ENCODE assay signal across 17 mouse cellular contexts in the genomic region with DNA sequence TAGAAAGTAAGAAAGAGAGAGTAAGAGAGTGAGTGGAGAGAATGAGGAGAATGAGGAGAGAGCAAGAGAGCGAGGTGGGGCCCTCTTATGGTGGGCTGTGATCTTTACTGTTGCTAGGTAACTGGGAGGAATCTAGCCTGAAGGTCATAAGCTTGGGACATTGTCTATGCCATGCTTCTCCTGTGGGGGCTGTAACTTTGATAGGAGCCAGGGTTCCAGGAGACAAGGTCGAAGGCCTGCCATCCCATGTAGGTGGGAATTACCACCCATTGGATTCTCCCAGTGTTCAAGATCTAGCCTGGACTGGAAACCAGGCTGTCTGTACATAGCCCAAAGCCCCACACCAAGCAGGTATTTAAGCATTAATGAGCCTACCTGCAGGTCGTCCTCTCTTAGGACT. TPM values are rescaled to one million over a fixed set of nuclear protein-coding genes. Genes with fewer than 3 reads are reported as not detected.
A peak's percentile ranks its signal among the peaks of the same experiment; 100 is the strongest.
DNase-seq lines count a peak whose midpoint lies in the region; ATAC-seq and TF ChIP-seq lines count a peak whose summit lies in the region.
"Had no signal": no experiment of that assay in that cellular context is flagged by ENCODE, and none has a peak within 500 bp of the region (broad histone marks: within the 10 kb centered on the region; RNA-seq: fewer than 3 reads in every experiment).

No protein-coding gene starts in this region.

- peak; percentile 59; the same call in 1 of the 2 replicates for ATAC-seq in hindbrain, embryonic 15.5 days (ENCODE audit: low FRiP score, low read depth)
- ATAC-seq in hindbrain, embryonic 14.5 days (ENCODE audit: low FRiP score): no peak
- 0 out of 2 replicates have a peak, but pooled peaks have one; percentile 38 for ATAC-seq in hindbrain, postnatal 0 days
- ATAC-seq: CD4-positive, CD25-positive, alpha-beta regulatory T cell, adult 4 months; intestine, embryonic 16.5 days; liver, embryonic 12.5 days had no signal

- no peak overlapping the region for H3K4me2 ChIP-seq in hindbrain, embryonic 15.5 days
- H3K4me2 ChIP-seq in hindbrain, embryonic 14.5 days (replicated peaks): no peak overlapping the region
- H3K4me2 ChIP-seq in hindbrain, postnatal 0 days (ENCODE audit: low read depth, low read length): no peak overlapping the region
- H3K4me2 ChIP-seq: heart, embryonic 13.5 days; limb, embryonic 12.5 days; liver, embryonic 12.5 days; lung, embryonic 14.5 days had no signal

- H3K4me3 ChIP-seq in hindbrain, embryonic 15.5 days: no peak overlapping the region
- no peak overlapping the region for H3K4me3 ChIP-seq in hindbrain, embryonic 14.5 days (replicated peaks; ENCODE audit: low read length)
- no peak overlapping the region for H3K4me3 ChIP-seq in hindbrain, postnatal 0 days (ENCODE audit: low read length)
- H3K4me3 ChIP-seq: heart, embryonic 13.5 days; limb, embryonic 12.5 days; liver, embryonic 12.5 days had no signal

- no peak overlapping the region for H3K9ac ChIP-seq in hindbrain, embryonic 15.5 days
- H3K9ac ChIP-seq in hindbrain, embryonic 14.5 days: no peak overlapping the region
- no peak overlapping the region for H3K9ac ChIP-seq in hindbrain, postnatal 0 days (replicated peaks; ENCODE audit: low read length)
- H3K9ac ChIP-seq: heart, embryonic 13.5 days; limb, embryonic 12.5 days; liver, embryonic 12.5 days; lung, embryonic 14.5 days had no signal

- no peaks in the 10 kb centered on the region for H3K4me1 ChIP-seq in hindbrain, embryonic 15.5 days (replicated peaks)
- no peaks in the 10 kb centered on the region for H3K4me1 ChIP-seq in hindbrain, embryonic 14.5 days (replicated peaks; ENCODE audit: control insufficient read depth, insufficient read depth, low read length)
- no peaks in the 10 kb centered on the region for H3K4me1 ChIP-seq in hindbrain, postnatal 0 days (ENCODE audit: insufficient read depth, low read length)
- H3K4me1 ChIP-seq: limb, embryonic 12.5 days; liver, embryonic 12.5 days had no signal

- TF ChIP-seq CTCF in hindbrain, postnatal 0 days (IDR thresholded peaks at IDR 0.05; ENCODE audit: low read depth): 0 out of 2 replicates have a peak, but pooled peaks have one; percentile 9

- 0 out of 2 replicates have a peak overlapping the region, but pooled peaks have one; percentile 3 for H3K27ac ChIP-seq in hindbrain, embryonic 15.5 days (replicated peaks)
- H3K27ac ChIP-seq in hindbrain, embryonic 14.5 days: no peak overlapping the region
- H3K27ac ChIP-seq in hindbrain, postnatal 0 days: peak overlapping the region; percentile 54; the same call in 1 of the 2 replicates
- H3K27ac ChIP-seq: heart, embryonic 13.5 days; limb, embryonic 12.5 days; liver, embryonic 12.5 days; stomach, postnatal 0 days had no signal

- H3K9me3 ChIP-seq in hindbrain, embryonic 15.5 days: no peaks in the 10 kb centered on the region
- H3K9me3 ChIP-seq in hindbrain, embryonic 14.5 days (ENCODE audit: control insufficient read depth, low read length): no peaks in the 10 kb centered on the region
- H3K9me3 ChIP-seq in hindbrain, postnatal 0 days (ENCODE audit: low read length): no peaks in the 10 kb centered on the region
- H3K9me3 ChIP-seq: heart, embryonic 13.5 days; limb, embryonic 12.5 days; liver, embryonic 12.5 days had no signal

- WGBS in hindbrain, embryonic 15.5 days: 60% methylated on average over 3 of the region's 3 CpGs
- WGBS in hindbrain, embryonic 14.5 days: 62% methylated on average over 3 of the region's 3 CpGs
- WGBS in hindbrain, postnatal 0 days: 49% methylated on average over 3 of the region's 3 CpGs

- H3K27me3 ChIP-seq in hindbrain, embryonic 15.5 days: no peaks in the 10 kb centered on the region
- no peaks in the 10 kb centered on the region for H3K27me3 ChIP-seq in hindbrain, embryonic 14.5 days (ENCODE audit: control insufficient read depth, insufficient read depth, low read length)
- no peaks in the 10 kb centered on the region for H3K27me3 ChIP-seq in hindbrain, postnatal 0 days (ENCODE audit: insufficient read depth, low read length)
- H3K27me3 ChIP-seq: heart, embryonic 13.5 days; limb, embryonic 12.5 days; liver, embryonic 12.5 days had no signal

- peaks cover 82% of the 10 kb centered on the region for H3K36me3 ChIP-seq in hindbrain, embryonic 15.5 days
- peaks cover 91% of the 10 kb centered on the region for H3K36me3 ChIP-seq in hindbrain, embryonic 14.5 days (replicated peaks; ENCODE audit: control insufficient read depth, insufficient read depth)
- H3K36me3 ChIP-seq in hindbrain, postnatal 0 days (ENCODE audit: insufficient read depth, low read length): peaks cover 38% of the 10 kb centered on the region

- DNase-seq in embryo, embryonic 10 days (ENCODE audit: low spot score): peak; percentile 28
- no peak for DNase-seq in embryo, embryonic 11 days
- no peak for DNase-seq in hindbrain, embryonic 14.5 days (ENCODE audit: low spot score)
- DNase-seq in ES-CJ7 (ENCODE audit: low read depth, low spot score): peak; percentile 56
- no peak for DNase-seq in hindbrain, postnatal 0 days (ENCODE audit: low spot score)
- no peak for DNase-seq in heart, postnatal 4 days
- DNase-seq: heart, postnatal 36 days; lung, embryonic 14.5 days; lung, postnatal 4 days; right cerebral cortex, adult 18-20 months had no signal

RNA-seq across cellular contexts. Expression of a gene that starts 18.1 kb away (rescaled TPM):
- 253 and 257 TPM in 2 replicates for polyA plus RNA-seq in hindbrain, embryonic 15.5 days (2015; fragmentation: Nextera tagmentation; extraction: Ambion mirVana)
- 308 and 330 TPM in 2 replicates for polyA plus RNA-seq in hindbrain, embryonic 14.5 days (2014; fragmentation: Nextera tagmentation; extraction: Ambion mirVana)
- 151 and 176 TPM in 2 replicates for total RNA-seq in hindbrain, postnatal 0 days (2014; rRNA removed)
- polyA plus RNA-seq in hindbrain, postnatal 0 days (2015; fragmentation: Nextera tagmentation; extraction: Ambion mirVana): 284 and 285 TPM in 2 replicates
- 10 to 100 TPM; 64.5 to 68.7 TPM for total RNA-seq in heart, postnatal 4 days (2021)

RNA-seq across cellular contexts. Expression of a gene that starts 50.7 kb away (rescaled TPM):
- 60.6 and 65.0 TPM in 2 replicates for polyA plus RNA-seq in hindbrain, embryonic 15.5 days (2015; fragmentation: Nextera tagmentation; extraction: Ambion mirVana)
- polyA plus RNA-seq in hindbrain, embryonic 14.5 days (2014; fragmentation: Nextera tagmentation; extraction: Ambion mirVana): 62.6 and 66.5 TPM in 2 replicates
- total RNA-seq in hindbrain, postnatal 0 days (2014; rRNA removed): 20.1 and 42.8 TPM in 2 replicates
- polyA plus RNA-seq in hindbrain, postnatal 0 days (2015; fragmentation: Nextera tagmentation; extraction: Ambion mirVana): 30.6 and 34.1 TPM in 2 replicates
- total RNA-seq in heart, postnatal 4 days (2021): 10 to 100 TPM; 25.3 to 26.6 TPM

RNA-seq across cellular contexts. Expression of a gene that starts 57.1 kb away (rescaled TPM):
- polyA plus RNA-seq in hindbrain, embryonic 15.5 days (2015; fragmentation: Nextera tagmentation; extraction: Ambion mirVana): 4.0 and 4.4 TPM in 2 replicates
- 3.0 and 3.5 TPM in 2 replicates for polyA plus RNA-seq in hindbrain, embryonic 14.5 days (2014; fragmentation: Nextera tagmentation; extraction: Ambion mirVana)
- 1.1 and 3.2 TPM in 2 replicates for total RNA-seq in hindbrain, postnatal 0 days (2014; rRNA removed)
- polyA plus RNA-seq in hindbrain, postnatal 0 days (2015; fragmentation: Nextera tagmentation; extraction: Ambion mirVana): 2.0 and 2.3 TPM in 2 replicates
- 1 to 10 TPM; 1.4 to 1.5 TPM for total RNA-seq in heart, postnatal 4 days (2021)

Comparison
In these comparisons a context has a peak if more than half of its experiments do, and no peak if none do; other contexts are left out.
1. DNase-seq: peak in embryo, embryonic 10 days (single experiment) and ES-CJ7 (single experiment); none in embryo, embryonic 11 days (single experiment), hindbrain, embryonic 14.5 days (single experiment), hindbrain, postnatal 0 days (single experiment) and heart, postnatal 4 days (single experiment).